Mouse (Mus musculus) adrenal gland, postnatal 4 days (tissue): ENCODE measurements around the gene Vipr1. TPM values are rescaled to one million over a fixed set of nuclear protein-coding genes. Genes with fewer than 3 reads are reported as not detected.

Experiments
- DNase-seq, 2 experiments: peaks; one replicate each; pipeline ENCODE4 v3.0.0; 2021 to 2022; ENCODE audit warnings: low spot score in 2 of 2, mixed read lengths in 2 of 2
- total RNA-seq, 2 experiments: library from RNA; stranded (reverse); gene quantifications; 2 replicates each; pipeline ENCODE4 v1.2.3; 2021

Gene Vipr1
- total RNA-seq, 2 experiments from 2014 or later = 0.64 to 1.7 TPM

DNA sequence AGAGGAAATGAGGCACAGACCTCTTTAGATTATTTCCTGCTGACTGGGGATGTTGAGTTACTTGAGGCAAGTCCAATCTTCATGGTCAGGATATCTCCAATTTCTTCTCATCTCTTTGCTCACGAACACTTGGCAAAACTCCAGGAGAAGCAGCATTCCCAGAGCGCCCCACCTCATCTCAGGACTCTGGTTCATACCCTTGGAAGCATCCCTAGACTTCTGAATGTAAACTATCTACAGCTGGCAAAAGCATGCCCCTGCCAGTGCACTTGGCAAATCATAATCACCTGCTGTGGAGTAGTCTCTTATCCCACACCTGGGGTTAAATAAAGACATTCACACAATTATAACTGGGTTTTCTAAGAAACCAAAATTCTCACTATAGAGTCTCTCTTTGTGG, 74.5 kb downstream of the Vipr1 start:
- no peak for DNase-seq

DNA sequence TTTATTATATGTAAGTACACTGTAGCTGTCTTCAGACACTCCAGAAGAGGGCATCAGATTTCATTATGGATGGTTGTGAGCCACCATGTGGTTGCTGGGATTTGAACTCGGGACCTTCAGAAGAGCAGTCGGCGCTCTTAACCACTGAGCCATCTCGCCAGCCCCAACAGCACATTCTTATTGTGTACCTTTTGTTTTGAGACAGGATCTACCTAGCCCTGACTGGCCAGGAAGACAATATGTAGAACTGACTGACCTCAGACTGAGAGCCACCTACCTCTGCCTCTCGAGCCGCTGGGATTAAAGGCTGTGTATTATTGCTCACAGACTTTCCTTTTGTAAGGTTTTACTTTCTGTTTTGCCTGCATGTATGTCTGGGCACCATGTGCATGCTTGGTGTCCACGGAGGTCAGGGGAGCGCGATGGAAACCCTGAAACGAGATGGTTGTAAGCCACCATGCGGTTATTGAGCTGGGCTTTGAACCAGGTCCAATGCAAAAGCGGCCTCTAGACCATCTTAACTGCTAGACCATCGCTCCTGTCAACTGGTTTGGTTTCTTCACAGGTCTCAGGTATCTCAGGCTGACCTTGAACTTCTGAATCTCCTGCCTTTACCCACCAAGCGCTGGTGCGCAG, 75.7 kb downstream of the Vipr1 start:
- no peak for DNase-seq

- peak; percentile 88 to 93 for DNase-seq
Measured at GRCm38 (mm10) chr9:121718792-121719318, 76.3 kb downstream of the Vipr1 start, which contains the start of gene Nktr. Gene Nktr, plus strand, starts transcription at chr9:121719169.

DNA sequence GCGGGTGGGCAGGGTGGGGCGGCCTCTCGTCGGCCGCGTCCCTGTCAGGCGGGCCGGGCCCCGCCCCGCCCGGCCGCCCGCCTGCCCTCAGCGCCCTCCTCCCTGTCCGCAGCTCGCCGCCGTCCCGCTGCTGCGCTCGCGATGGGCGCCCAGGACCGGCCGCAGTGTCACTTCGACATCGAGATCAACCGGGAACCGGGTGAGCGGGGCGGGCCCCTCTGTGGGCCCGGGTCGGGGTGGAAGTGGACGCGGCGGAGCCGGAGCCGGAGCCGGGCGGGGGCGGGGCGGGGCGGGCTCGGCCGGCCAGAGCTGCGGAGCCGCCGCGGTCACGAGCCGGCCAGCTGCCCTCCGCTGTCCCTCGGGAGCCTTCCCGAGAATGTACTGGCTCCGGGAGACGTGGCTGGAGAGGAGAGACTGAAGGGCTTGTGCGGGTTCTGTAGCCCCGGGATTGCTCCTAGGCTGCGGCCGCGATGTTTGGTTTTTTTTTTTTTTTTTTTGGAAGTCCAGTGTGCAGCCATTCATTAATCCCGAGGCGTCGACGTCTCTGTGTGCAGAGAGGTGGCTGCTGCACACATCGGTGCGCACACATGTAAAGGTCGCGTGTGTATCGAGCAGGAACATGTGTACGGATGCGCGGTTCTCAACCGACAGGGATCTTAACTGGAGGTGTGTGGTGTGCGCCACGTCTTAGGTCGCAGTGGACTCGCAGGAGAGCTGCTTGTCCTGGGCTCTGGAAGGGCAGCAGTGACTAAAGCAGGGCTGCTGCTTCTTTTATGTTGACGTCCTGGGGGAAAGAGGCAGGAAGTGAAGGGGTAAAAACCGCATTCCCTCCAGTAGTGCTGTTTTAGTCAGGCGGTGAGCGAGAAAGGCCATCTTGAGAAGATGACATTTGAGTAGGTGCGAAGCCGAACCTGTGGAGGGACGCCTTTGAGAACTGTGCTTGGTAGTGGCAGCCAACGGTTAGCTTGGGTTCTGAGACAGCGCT, 77.1 kb downstream of the Vipr1 start:
- DNase-seq = no peak

Other genes with a start within 250 kb of the Vipr1 start
- 1 to 10 TPM in 1 of 2 experiments, under 1 TPM in 1; 0.67 to 1.5 TPM for gene Cck, start 147.0 kb upstream of the Vipr1 start, total RNA-seq
- under 1 TPM in 1 of 2 experiments, not detected in 1; 0.31 TPM for gene Lyzl4, start 620 bp upstream of the Vipr1 start, total RNA-seq
- 1 to 10 TPM; 6.0 to 8.8 TPM for gene Sec22c, start 62.8 kb downstream of the Vipr1 start, total RNA-seq
- gene Ss18l2, start 67.6 kb downstream of the Vipr1 start, total RNA-seq = 10 to 100 TPM; 52.6 to 52.8 TPM
- 100 to 1,000 TPM; 102 to 124 TPM for gene Nktr, start 76.5 kb downstream of the Vipr1 start, total RNA-seq
- 10 to 100 TPM; 66.6 to 72.6 TPM for gene Zfp651, start 116.6 kb downstream of the Vipr1 start, total RNA-seq
- gene Klhl40, start 134.9 kb downstream of the Vipr1 start, total RNA-seq = 1 to 10 TPM; 1.9 to 3.8 TPM
- gene Hhatl, start 149.8 kb downstream of the Vipr1 start, total RNA-seq = 1 to 10 TPM; 1.5 to 4.5 TPM
- gene Ccdc13, start 196.7 kb downstream of the Vipr1 start, total RNA-seq = 1 to 10 TPM; 1.8 to 2.8 TPM
- gene Higd1a, start 215.6 kb downstream of the Vipr1 start, total RNA-seq = 10 to 100 TPM; 63.8 to 68.9 TPM